Mouse (Mus musculus): Measurements from ENCODE around the gene Uncx. TPM values are rescaled to one million over a fixed set of nuclear protein-coding genes. Genes with fewer than 3 reads are reported as not detected.

Gene Uncx
- total RNA-seq (2021), result not detected
- long read RNA-seq, experiment 1, result 0 reads
- long read RNA-seq, experiment 2, result 0 reads

- DNase-seq (ENCODE audit: low spot score in 2 of 2), result no peak
These were observed at the start of gene Uncx for GRCm38 (mm10) chr5:139543214-139543613. TSS of gene Uncx (plus strand) at chr5:139543494.

GRCm38 (mm10) chr5:139493690-139494089, 49.6 kb upstream of the Uncx start:
- DNase-seq (ENCODE audit: low spot score in 2 of 2), result no peak

- no peak for DNase-seq (ENCODE audit: low spot score in 2 of 2)
These were observed 48.1 kb upstream of the Uncx start for GRCm38 (mm10) chr5:139495019-139495669.

- no peak for DNase-seq (ENCODE audit: low spot score in 2 of 2)
These were observed 46.4 kb upstream of the Uncx start for GRCm38 (mm10) chr5:139496939-139497338.

- no peak for DNase-seq (ENCODE audit: low spot score in 2 of 2)
These were observed 44.5 kb upstream of the Uncx start for GRCm38 (mm10) chr5:139498791-139499190.

GRCm38 (mm10) chr5:139502281-139502680, 41.0 kb upstream of the Uncx start:
- no peak for DNase-seq (ENCODE audit: low spot score in 2 of 2)

GRCm38 (mm10) chr5:139505073-139505606, 38.2 kb upstream of the Uncx start:
- peak; percentile 81 to 87 for DNase-seq (ENCODE audit: low spot score in 2 of 2)

GRCm38 (mm10) chr5:139506207-139506606, 37.1 kb upstream of the Uncx start:
- no peak for DNase-seq (ENCODE audit: low spot score in 2 of 2)

GRCm38 (mm10) chr5:139510682-139511366, 32.5 kb upstream of the Uncx start:
- no peak for DNase-seq (ENCODE audit: low spot score in 2 of 2)

GRCm38 (mm10) chr5:139512201-139512600, 31.1 kb upstream of the Uncx start:
- no peak for DNase-seq (ENCODE audit: low spot score in 2 of 2)

GRCm38 (mm10) chr5:139516281-139516680, 27.0 kb upstream of the Uncx start:
- no peak for DNase-seq (ENCODE audit: low spot score in 2 of 2)

- no peak for DNase-seq (ENCODE audit: low spot score in 2 of 2)
These were observed 23.0 kb upstream of the Uncx start for GRCm38 (mm10) chr5:139520069-139520834.

GRCm38 (mm10) chr5:139521987-139522386, 21.3 kb upstream of the Uncx start:
- DNase-seq (ENCODE audit: low spot score in 2 of 2), result no peak

- no peak for DNase-seq (ENCODE audit: low spot score in 2 of 2)
These were observed 14.4 kb upstream of the Uncx start for GRCm38 (mm10) chr5:139528851-139529250.

GRCm38 (mm10) chr5:139535386-139535919, 7.8 kb upstream of the Uncx start:
- no peak for DNase-seq (ENCODE audit: low spot score in 2 of 2)

GRCm38 (mm10) chr5:139536211-139536910, 6.9 kb upstream of the Uncx start:
- DNase-seq (ENCODE audit: low spot score in 2 of 2), result peak; percentile 83 to 90

- no peak for DNase-seq (ENCODE audit: low spot score in 2 of 2)
These were observed 6.2 kb upstream of the Uncx start for GRCm38 (mm10) chr5:139536911-139537738.

GRCm38 (mm10) chr5:139537739-139538135, 5.6 kb upstream of the Uncx start:
- DNase-seq (ENCODE audit: low spot score in 2 of 2), result no peak

- no peak for DNase-seq (ENCODE audit: low spot score in 2 of 2)
These were observed 1.9 kb upstream of the Uncx start for GRCm38 (mm10) chr5:139541151-139542042.

Data from adrenal gland, adult 18-20 months (tissue).